Mouse (Mus musculus) urinary bladder, postnatal 10 days (tissue): ENCODE measurements around the gene Cux2.

ENCODE experiments used
- DNase-seq: peaks from one replicate; pipeline ENCODE4 v3.0.0; 2022; ENCODE audit warnings: low spot score

Cux2 gene

DNA sequence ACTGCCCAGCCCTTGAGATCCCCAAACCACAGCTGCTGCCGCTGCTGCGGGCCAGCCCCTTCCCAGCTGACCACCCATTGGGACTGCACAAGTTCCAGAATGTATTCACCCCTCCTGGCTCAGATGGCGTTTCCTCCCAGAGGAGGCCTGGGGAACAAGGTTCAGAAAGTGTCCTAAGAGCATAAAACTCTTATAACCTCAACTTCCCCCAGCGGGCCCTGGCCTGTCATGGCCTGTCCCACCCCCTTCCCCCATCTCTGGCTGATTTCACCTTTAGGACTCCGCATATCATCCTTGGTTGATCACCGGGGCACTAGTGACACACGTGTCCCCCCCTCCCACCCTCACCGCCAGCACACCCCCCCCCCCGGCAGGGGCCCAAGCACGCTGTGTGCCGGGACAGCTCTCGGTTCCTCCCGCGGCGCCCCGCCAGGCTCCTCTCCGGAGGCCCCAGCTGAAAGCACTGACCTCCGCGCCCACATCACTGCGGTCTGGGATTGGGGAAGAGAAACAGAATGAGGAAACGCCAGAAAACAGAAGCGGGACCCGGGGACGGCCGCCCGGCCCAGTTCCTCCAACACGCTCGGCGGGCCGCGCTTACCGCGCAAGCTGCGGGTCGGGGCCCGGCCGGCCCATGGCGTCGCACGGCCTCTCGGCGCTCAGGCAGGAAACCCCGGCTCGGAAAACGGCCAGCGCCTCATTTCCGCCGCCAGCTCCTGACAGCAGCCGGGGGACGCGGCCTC lies 213.8 kb downstream of the Cux2 start:
- no peak for DNase-seq

- DNase-seq = no peak
These were observed 214.7 kb downstream of the Cux2 start for GRCm38 (mm10) chr5:121834991-121835747.

- DNase-seq = no peak
These were observed 215.7 kb downstream of the Cux2 start for GRCm38 (mm10) chr5:121834241-121834606.

- DNase-seq = no peak
These were observed 216.2 kb downstream of the Cux2 start for GRCm38 (mm10) chr5:121833572-121834240.

GRCm38 (mm10) chr5:121833159-121833558 lies 216.7 kb downstream of the Cux2 start:
- no peak for DNase-seq

GRCm38 (mm10) chr5:121832376-121833155 lies 217.3 kb downstream of the Cux2 start:
- DNase-seq = no peak

- DNase-seq = no peak
These were observed 218.8 kb downstream of the Cux2 start for GRCm38 (mm10) chr5:121831002-121831601.

GRCm38 (mm10) chr5:121828491-121829432 lies 221.1 kb downstream of the Cux2 start:
- DNase-seq = no peak

DNA sequence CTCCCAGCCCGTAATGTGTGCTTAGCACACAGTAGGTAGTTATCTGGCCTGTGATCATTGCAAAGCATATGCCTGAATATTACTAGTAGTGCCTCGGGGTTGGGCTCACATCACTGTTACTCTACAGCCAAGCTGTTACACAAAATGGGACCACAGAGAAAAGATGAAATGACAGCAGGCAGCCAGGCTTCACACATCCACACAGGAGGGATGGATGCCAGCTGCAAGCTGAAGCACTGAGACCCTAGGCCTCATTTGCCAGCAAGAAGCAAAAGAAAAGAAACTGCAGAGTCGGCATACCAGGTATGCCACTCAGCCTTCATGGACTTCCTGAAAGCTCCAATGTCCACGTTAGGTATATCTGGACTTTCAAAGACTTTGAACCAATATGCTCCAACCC lies 222.0 kb downstream of the Cux2 start:
- DNase-seq = no peak

DNA sequence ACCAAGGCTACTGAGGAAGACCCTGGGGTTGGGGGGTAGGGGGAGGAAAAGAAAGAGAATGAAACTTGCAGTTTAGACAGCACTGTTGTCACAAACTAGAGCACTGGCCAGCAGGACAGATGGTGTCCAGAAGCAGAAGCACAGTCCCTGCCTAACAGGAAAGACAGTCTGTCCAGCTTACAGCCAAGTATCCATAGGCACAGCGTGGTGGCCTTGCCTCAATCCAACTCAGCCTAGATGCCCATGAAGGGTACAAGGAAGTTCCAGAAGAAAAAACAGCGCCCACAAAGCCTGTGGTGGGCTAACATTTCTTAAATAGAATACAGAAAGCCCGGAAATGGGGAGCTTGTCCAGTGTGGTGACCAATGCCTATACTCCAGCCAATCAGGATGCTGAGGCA lies 224.3 kb downstream of the Cux2 start:
- DNase-seq = no peak

GRCm38 (mm10) chr5:121824121-121824520 lies 225.8 kb downstream of the Cux2 start:
- no peak for DNase-seq

- DNase-seq = no peak
These were observed 226.2 kb downstream of the Cux2 start for GRCm38 (mm10) chr5:121823668-121824067.

GRCm38 (mm10) chr5:121822786-121823505 lies 227.0 kb downstream of the Cux2 start:
- DNase-seq = no peak

- no peak for DNase-seq
These were observed 228.3 kb downstream of the Cux2 start for GRCm38 (mm10) chr5:121821552-121821951.

GRCm38 (mm10) chr5:121821116-121821515 lies 228.8 kb downstream of the Cux2 start:
- DNase-seq = no peak

GRCm38 (mm10) chr5:121820657-121821056 lies 229.2 kb downstream of the Cux2 start:
- DNase-seq = no peak

- DNase-seq = no peak
These were observed 229.7 kb downstream of the Cux2 start for GRCm38 (mm10) chr5:121820161-121820560.

GRCm38 (mm10) chr5:121819559-121819958 lies 230.3 kb downstream of the Cux2 start:
- DNase-seq = no peak

DNA sequence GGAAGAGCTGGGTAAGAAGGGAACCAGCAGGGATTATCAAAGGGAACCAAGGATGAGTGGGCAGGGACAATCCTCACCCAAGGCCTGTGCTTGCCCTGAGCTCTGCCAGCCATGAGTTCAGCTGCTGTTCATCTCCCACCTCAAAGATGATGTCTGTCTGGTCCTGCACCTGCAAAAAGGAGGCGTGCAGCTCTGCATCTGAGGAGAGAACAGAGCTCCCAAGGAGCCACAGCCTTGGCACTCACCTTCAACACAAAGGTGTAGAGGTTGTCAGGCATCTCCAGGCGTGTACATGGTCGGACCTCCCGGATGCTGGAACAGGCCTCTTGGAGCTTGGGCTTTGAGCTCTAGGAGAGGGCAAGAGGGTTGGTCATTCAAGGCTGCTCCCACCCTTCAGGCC lies 231.0 kb downstream of the Cux2 start:
- DNase-seq = no peak

GRCm38 (mm10) chr5:121818401-121818800 lies 231.5 kb downstream of the Cux2 start:
- DNase-seq = no peak
